Mouse (Mus musculus): ENCODE measurements around the gene Tmprss5. TPM values are rescaled to one million over a fixed set of nuclear protein-coding genes. Genes with fewer than 3 reads are reported as not detected.

Tmprss5 gene
- polyA plus RNA-seq, 1 experiment from 2014 or later = not detected

Other genes with a start within 250 kb of the Tmprss5 start
- gene Zbtb16, start 245.0 kb upstream of the Tmprss5 start, polyA plus RNA-seq (2015; fragmentation: Nextera tagmentation; extraction: Ambion mirVana) = 1.1 TPM in 2 replicates
- gene Htr3a, start 170.2 kb upstream of the Tmprss5 start, polyA plus RNA-seq (2015; fragmentation: Nextera tagmentation; extraction: Ambion mirVana) = 0.69 and 0.84 TPM in 2 replicates
- 0.12 TPM in 1 of 2 replicates, not detected in the other for gene Htr3b, start 116.3 kb upstream of the Tmprss5 start, polyA plus RNA-seq (2015; fragmentation: Nextera tagmentation; extraction: Ambion mirVana)
- 89.2 and 97.2 TPM in 2 replicates for gene Usp28, start 95.9 kb upstream of the Tmprss5 start, polyA plus RNA-seq (2015; fragmentation: Nextera tagmentation; extraction: Ambion mirVana)
- 22.6 and 23.5 TPM in 2 replicates for gene Zw10, start 25.6 kb upstream of the Tmprss5 start, polyA plus RNA-seq (2015; fragmentation: Nextera tagmentation; extraction: Ambion mirVana)
- gene Gm4894, start 169.3 kb downstream of the Tmprss5 start, polyA plus RNA-seq (2015; fragmentation: Nextera tagmentation; extraction: Ambion mirVana) = not detected in 2 replicates

Data from heart, embryonic 13.5 days (tissue).